Mouse (Mus musculus) layer of hippocampus, adult 2 months (tissue): ENCODE data around the gene Hspb11. TPM values are rescaled to one million over a fixed set of nuclear protein-coding genes. Genes with fewer than 3 reads are reported as not detected.

Experiments
- DNase-seq, 2 experiments: peaks; one replicate each; pipeline ENCODE4 v3.0.0; 2022; ENCODE audit warnings: low spot score in 2 of 2
- H3K27ac ChIP-seq: fragments of 200-600 bp; 2 replicates; pipeline ENCODE4 v1.8.1; 2022
- H3K4me3 ChIP-seq: fragments of 200-600 bp; 2 replicates; pipeline ENCODE4 v1.8.1; 2022; ENCODE audit warnings: mild to moderate bottlenecking
- CTCF ChIP-seq: fragments of 200-600 bp; conservative IDR thresholded peaks from 2 replicates; pipeline ENCODE4 v1.8.1; 2022; ENCODE audit warnings: antibody characterized with exemption, mild to moderate bottlenecking, moderate library complexity
- total RNA-seq, 2 experiments: library from RNA; stranded (reverse); gene quantifications; 2 replicates each; pipeline ENCODE4 v1.2.3; 2021

The Hspb11 gene
- total RNA-seq, 2 experiments from 2014 or later: 22.9 to 26.0 TPM

GRCm38 (mm10) chr4:107232219-107232618, 21.2 kb upstream of the Hspb11 start:
- no peak overlapping the region for H3K4me3 ChIP-seq
- no peak overlapping the region for H3K27ac ChIP-seq
- DNase-seq: no peak
- no peak for TF ChIP-seq CTCF

GRCm38 (mm10) chr4:107238253-107238652, 15.1 kb upstream of the Hspb11 start:
- Histone ChIP-seq H3K27ac (no peak overlapping the region), H3K4me3 (no peak overlapping the region)
- TF ChIP-seq CTCF: no peak
- DNase-seq: no peak

- Histone ChIP-seq H3K4me3 (no peak overlapping the region), H3K27ac (no peak overlapping the region)
- DNase-seq: no peak
- no peak for TF ChIP-seq CTCF
Observed at GRCm38 (mm10) chr4:107240196-107240595, 13.2 kb upstream of the Hspb11 start.

GRCm38 (mm10) chr4:107243365-107244333, 9.7 kb upstream of the Hspb11 start:
- no peak overlapping the region for H3K4me3 ChIP-seq
- no peak for DNase-seq
- no peak for TF ChIP-seq CTCF
- H3K27ac ChIP-seq: peak overlapping the region; percentile 72

- TF ChIP-seq CTCF: no peak
Observed at GRCm38 (mm10) chr4:107245368-107245767, 8.0 kb upstream of the Hspb11 start.

GRCm38 (mm10) chr4:107246040-107246439, 7.4 kb upstream of the Hspb11 start:
- TF ChIP-seq CTCF: no peak
- Histone ChIP-seq H3K27ac (no peak overlapping the region), H3K4me3 (no peak overlapping the region)
- DNase-seq: no peak

More at GRCm38 (mm10) chr4:107245368-107245767, 8.0 kb upstream of the Hspb11 start:
- Histone ChIP-seq H3K27ac (no peak overlapping the region), H3K4me3 (no peak overlapping the region)
- no peak for DNase-seq

- no peak overlapping the region; the same call in 1 of the 2 replicates for H3K4me3 ChIP-seq
- no peak for DNase-seq
- TF ChIP-seq CTCF: no peak
- H3K27ac ChIP-seq: peak overlapping the region; percentile 66
Observed at GRCm38 (mm10) chr4:107247110-107247509, 6.3 kb upstream of the Hspb11 start.

- Histone ChIP-seq H3K4me3 (no peak overlapping the region), H3K27ac (peak overlapping the region; percentile 66)
- no peak for TF ChIP-seq CTCF
- no peak for DNase-seq
Observed at GRCm38 (mm10) chr4:107248061-107248460, 5.3 kb upstream of the Hspb11 start.

- DNase-seq: no peak
- Histone ChIP-seq H3K27ac (peak overlapping the region; percentile 66), H3K4me3 (no peak overlapping the region)
- no peak for TF ChIP-seq CTCF
Observed at GRCm38 (mm10) chr4:107249471-107249870, 3.9 kb upstream of the Hspb11 start.

GRCm38 (mm10) chr4:107250494-107250893, 2.9 kb upstream of the Hspb11 start:
- peak; percentile 85 for TF ChIP-seq CTCF
- peak; percentile 51 to 58 for DNase-seq
- Histone ChIP-seq H3K27ac (peak overlapping the region; percentile 66), H3K4me3 (no peak overlapping the region)

GRCm38 (mm10) chr4:107252522-107252921, 871 bp upstream of the Hspb11 start:
- H3K4me3 ChIP-seq: peak overlapping the region; percentile 93
- H3K27ac ChIP-seq: peak overlapping the region; percentile 90
- no peak for DNase-seq
- no peak for TF ChIP-seq CTCF

GRCm38 (mm10) chr4:107254414-107254813, 1.0 kb downstream of the Hspb11 start:
- DNase-seq: no peak
- H3K27ac ChIP-seq: peak overlapping the region; percentile 91
- no peak for TF ChIP-seq CTCF
- H3K4me3 ChIP-seq: peak overlapping the region; percentile 93

GRCm38 (mm10) chr4:107260001-107260400, 6.6 kb downstream of the Hspb11 start:
- TF ChIP-seq CTCF: no peak
- Histone ChIP-seq H3K4me3 (no peak overlapping the region), H3K27ac (no peak overlapping the region)
- no peak for DNase-seq

- no peak overlapping the region for H3K4me3 ChIP-seq
- no peak for TF ChIP-seq CTCF
- peak overlapping the region; percentile 75; the same call in 1 of the 2 replicates for H3K27ac ChIP-seq
- DNase-seq: peak in 1 of 2 experiments; percentile 37
Observed at GRCm38 (mm10) chr4:107273683-107274082, 20.3 kb downstream of the Hspb11 start.
